16 mouse cellular contexts compared by ENCODE assay signal in the genomic region with DNA sequence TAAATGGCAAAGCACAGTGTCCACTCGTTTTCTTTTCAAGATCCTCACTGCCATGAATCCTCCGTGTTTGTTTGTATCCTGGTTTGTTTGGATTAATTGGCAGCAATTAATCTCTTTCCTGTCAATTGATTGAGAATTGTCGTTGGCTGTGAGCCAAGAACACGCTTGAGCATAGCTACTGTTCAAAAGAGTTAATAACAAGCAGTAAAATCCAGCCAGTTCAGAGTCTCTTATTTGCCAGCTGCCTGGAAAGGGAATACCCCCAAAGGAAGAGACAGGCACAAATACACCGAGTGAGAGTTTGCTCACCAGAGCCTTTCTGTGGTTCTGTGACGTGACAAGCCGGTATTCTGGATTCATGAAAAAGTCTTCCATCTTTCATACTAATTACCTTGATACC. TPM values are rescaled to one million over a fixed set of nuclear protein-coding genes. Genes with fewer than 3 reads are reported as not detected.
DNase-seq lines count a peak whose midpoint lies in the region; ATAC-seq and TF ChIP-seq lines count a peak whose summit lies in the region.
"Had no signal": no experiment of that assay in that cellular context is flagged by ENCODE, and none has a peak within 500 bp of the region (broad histone marks: within the 10 kb centered on the region; RNA-seq: fewer than 3 reads in every experiment).

No protein-coding gene starts in this region.

- no peaks in the 10 kb centered on the region for H3K9me3 ChIP-seq in limb, embryonic 13.5 days
- H3K9me3 ChIP-seq in limb, embryonic 10.5 days (replicated peaks) = no peaks in the 10 kb centered on the region
- no peaks in the 10 kb centered on the region for H3K9me3 ChIP-seq in forebrain, embryonic 16.5 days (ENCODE audit: control insufficient read depth, low read length)
- H3K9me3 ChIP-seq: embryonic facial prominence, embryonic 13.5 days; heart, embryonic 10.5 days; kidney, embryonic 15.5 days; limb, embryonic 12.5 days; liver, embryonic 15.5 days had no signal

- no peak overlapping the region for H3K9ac ChIP-seq in limb, embryonic 13.5 days
- H3K9ac ChIP-seq in forebrain, embryonic 16.5 days (replicated peaks; ENCODE audit: low read depth, low read length) = no peak overlapping the region
- H3K9ac ChIP-seq: embryonic facial prominence, embryonic 13.5 days; kidney, embryonic 15.5 days; limb, embryonic 12.5 days; liver, embryonic 15.5 days had no signal

- H3K4me3 ChIP-seq in limb, embryonic 13.5 days = no peak overlapping the region
- H3K4me3 ChIP-seq in limb, embryonic 10.5 days = no peak overlapping the region
- H3K4me3 ChIP-seq in forebrain, embryonic 16.5 days (replicated peaks; ENCODE audit: low read length) = no peak overlapping the region
- no peak overlapping the region for H3K4me3 ChIP-seq in cerebellum, adult 2 months (replicated peaks; ENCODE audit: insufficient read depth, low read depth, low read length)
- H3K4me3 ChIP-seq: embryonic facial prominence, embryonic 13.5 days; heart, embryonic 10.5 days; kidney, embryonic 15.5 days; limb, embryonic 12.5 days; liver, embryonic 15.5 days had no signal

- H3K36me3 ChIP-seq in limb, embryonic 13.5 days = peaks cover 50% of the 10 kb centered on the region
- peaks cover 86% of the 10 kb centered on the region for H3K36me3 ChIP-seq in limb, embryonic 10.5 days
- peaks cover 7% of the 10 kb centered on the region for H3K36me3 ChIP-seq in forebrain, embryonic 16.5 days (ENCODE audit: control insufficient read depth, insufficient read depth)

- H3K27ac ChIP-seq in limb, embryonic 13.5 days = peak overlapping the region; percentile 40; the same call in 1 of the 2 replicates
- no peak overlapping the region for H3K27ac ChIP-seq in limb, embryonic 10.5 days
- peak overlapping the region; percentile 20; the same call in 1 of the 2 replicates for H3K27ac ChIP-seq in forebrain, embryonic 16.5 days (ENCODE audit: low read length)
- no peak overlapping the region for H3K27ac ChIP-seq in cerebellum, adult 2 months (ENCODE audit: insufficient read depth, low read length)
- H3K27ac ChIP-seq: embryonic facial prominence, embryonic 13.5 days; heart, embryonic 10.5 days; kidney, embryonic 15.5 days; limb, embryonic 12.5 days; liver, embryonic 15.5 days had no signal

- 43% methylated on average over 7 of the region's 7 CpGs for WGBS in limb, embryonic 13.5 days
- WGBS in limb, embryonic 10.5 days = 87% methylated on average over 7 of the region's 7 CpGs
- 20% methylated on average over 7 of the region's 7 CpGs for WGBS in forebrain, embryonic 16.5 days
- 60% methylated on average over 7 of the region's 7 CpGs for WGBS in cerebellum, adult 2 months

- no peak for DNase-seq in limb, embryonic 10.5 days (ENCODE audit: low spot score)
- peak; percentile 34 for DNase-seq in testis, postnatal 10 days (ENCODE audit: low spot score)
- no peak for DNase-seq in testis, postnatal 14 days (ENCODE audit: low spot score)
- DNase-seq in cerebellum, adult 2 months = no peak
- no peak for DNase-seq in right cerebral cortex, adult 2 months (ENCODE audit: low spot score in 2 of 2)
- DNase-seq: cerebellum, adult 9-11 months; kidney, postnatal 4 days; layer of hippocampus, adult 9-11 months; right cerebral cortex, postnatal 25 days had no signal

- 0 out of 2 replicates have a peak overlapping the region, but pooled peaks have one; percentile 1 for H3K4me2 ChIP-seq in limb, embryonic 13.5 days (replicated peaks)
- no peak overlapping the region for H3K4me2 ChIP-seq in forebrain, embryonic 16.5 days (ENCODE audit: low read length)
- H3K4me2 ChIP-seq: embryonic facial prominence, embryonic 13.5 days; kidney, embryonic 15.5 days; limb, embryonic 12.5 days; liver, embryonic 15.5 days had no signal

- TF ChIP-seq POLR2A in cerebellum, adult 2 months (IDR thresholded peaks at IDR 0.05; ENCODE audit: borderline replicate concordance, insufficient read depth, low read length) = no peak

- no peak for ATAC-seq in limb, embryonic 13.5 days (ENCODE audit: low FRiP score, low read depth)
- peak; percentile 77 for ATAC-seq in forebrain, embryonic 16.5 days

- TF ChIP-seq CTCF in cerebellum, adult 2 months (IDR thresholded peaks at IDR 0.05; ENCODE audit: borderline replicate concordance, insufficient read depth, low read depth, low read length) = no peak

- H3K27me3 ChIP-seq in limb, embryonic 13.5 days = no peaks in the 10 kb centered on the region
- no peaks in the 10 kb centered on the region for H3K27me3 ChIP-seq in limb, embryonic 10.5 days (ENCODE audit: low read depth, poor library complexity, severe bottlenecking)
- H3K27me3 ChIP-seq in forebrain, embryonic 16.5 days (replicated peaks; ENCODE audit: control insufficient read depth, insufficient read depth, low read length) = no peaks in the 10 kb centered on the region
- H3K27me3 ChIP-seq in cerebellum, adult 2 months (ENCODE audit: control insufficient read depth, insufficient read depth, low read length) = no peaks in the 10 kb centered on the region
- H3K27me3 ChIP-seq: embryonic facial prominence, embryonic 13.5 days; kidney, embryonic 15.5 days; limb, embryonic 12.5 days; liver, embryonic 15.5 days had no signal

- peaks cover 18% of the 10 kb centered on the region for H3K4me1 ChIP-seq in limb, embryonic 13.5 days
- no peaks in the 10 kb centered on the region for H3K4me1 ChIP-seq in limb, embryonic 10.5 days
- H3K4me1 ChIP-seq in forebrain, embryonic 16.5 days (replicated peaks; ENCODE audit: control insufficient read depth, insufficient read depth, low read length) = peaks cover 11% of the 10 kb centered on the region
- H3K4me1 ChIP-seq in cerebellum, adult 2 months (ENCODE audit: control insufficient read depth, insufficient read depth, low read length) = no peaks in the 10 kb centered on the region
- H3K4me1 ChIP-seq: heart, embryonic 10.5 days; kidney, embryonic 15.5 days; liver, embryonic 15.5 days had no signal

RNA-seq across cellular contexts. Expression of a gene that starts 19.5 kb away (rescaled TPM):
- polyA plus RNA-seq in limb, embryonic 13.5 days (2015; fragmentation: Nextera tagmentation; extraction: Ambion mirVana) = 98.6 and 99.6 TPM in 2 replicates
- 119 and 134 TPM in 2 replicates for polyA plus RNA-seq in limb, embryonic 10.5 days (2016; fragmentation: Nextera tagmentation; extraction: Ambion mirVana)
- 78.5 and 82.3 TPM in 2 replicates for polyA plus RNA-seq in forebrain, embryonic 16.5 days (2015; fragmentation: Nextera tagmentation; extraction: Ambion mirVana)
- polyA plus RNA-seq in cerebellum, adult 2 months (2012; rRNA removed) = 41.7 and 41.9 TPM in 2 replicates

RNA-seq across cellular contexts. Expression of a gene that starts 24.8 kb away (rescaled TPM):
- polyA plus RNA-seq in limb, embryonic 13.5 days (2015; fragmentation: Nextera tagmentation; extraction: Ambion mirVana) = 1.8 and 2.1 TPM in 2 replicates
- polyA plus RNA-seq in limb, embryonic 10.5 days (2016; fragmentation: Nextera tagmentation; extraction: Ambion mirVana) = 1.0 and 2.2 TPM in 2 replicates
- 0.73 and 1.1 TPM in 2 replicates for polyA plus RNA-seq in forebrain, embryonic 16.5 days (2015; fragmentation: Nextera tagmentation; extraction: Ambion mirVana)
- polyA plus RNA-seq in cerebellum, adult 2 months (2012; rRNA removed) = 0.19 and 0.21 TPM in 2 replicates

RNA-seq across cellular contexts. Expression of a gene that starts 29.1 kb away (rescaled TPM):
- polyA plus RNA-seq in limb, embryonic 13.5 days (2015; fragmentation: Nextera tagmentation; extraction: Ambion mirVana) = 7.4 and 8.8 TPM in 2 replicates
- polyA plus RNA-seq in limb, embryonic 10.5 days (2016; fragmentation: Nextera tagmentation; extraction: Ambion mirVana) = 6.3 and 6.9 TPM in 2 replicates
- polyA plus RNA-seq in forebrain, embryonic 16.5 days (2015; fragmentation: Nextera tagmentation; extraction: Ambion mirVana) = 6.5 and 6.8 TPM in 2 replicates
- polyA plus RNA-seq in cerebellum, adult 2 months (2012; rRNA removed) = 16.5 and 17.2 TPM in 2 replicates

RNA-seq across cellular contexts. Expression of a gene that starts 29.6 kb away (rescaled TPM):
- 1.3 and 1.6 TPM in 2 replicates for polyA plus RNA-seq in limb, embryonic 13.5 days (2015; fragmentation: Nextera tagmentation; extraction: Ambion mirVana)
- 0.90 and 0.93 TPM in 2 replicates for polyA plus RNA-seq in limb, embryonic 10.5 days (2016; fragmentation: Nextera tagmentation; extraction: Ambion mirVana)
- polyA plus RNA-seq in forebrain, embryonic 16.5 days (2015; fragmentation: Nextera tagmentation; extraction: Ambion mirVana) = 0.34 and 1.1 TPM in 2 replicates
- polyA plus RNA-seq in cerebellum, adult 2 months (2012; rRNA removed) = 0.40 and 0.69 TPM in 2 replicates

Comparison
In these comparisons a context has a peak if more than half of its experiments do, and no peak if none do; other contexts are left out.
1. H3K27ac ChIP-seq: peak in limb, embryonic 13.5 days (single experiment) and forebrain, embryonic 16.5 days (single experiment); none in limb, embryonic 10.5 days (single experiment) and cerebellum, adult 2 months (single experiment).